Mouse (Mus musculus): ENCODE results near the gene Rps6. TPM values are rescaled to one million over a fixed set of nuclear protein-coding genes. Genes with fewer than 3 reads are reported as not detected.

Rps6 gene
- polyA plus RNA-seq (2014; fragmentation: Illumina TruSeq; extraction: RNeasy Lipid Tissue Mini Kit (QIAGEN cat#74804)): 1,483 TPM

GRCm38 (mm10) chr4:86857113-86858069 lies at the start of gene Rps6:
Gene Rps6, minus strand, starts transcription at chr4:86857412.

GRCm38 (mm10) chr4:86874146-86874847 lies 17.1 kb upstream of the Rps6 start, which contains the start of gene Acer2:
Gene Acer2, plus strand, starts transcription at chr4:86874396.

Other genes with a start within 250 kb of the Rps6 start
- gene Haus6, start 245.4 kb downstream of the Rps6 start, polyA plus RNA-seq (2014; fragmentation: Illumina TruSeq; extraction: RNeasy Lipid Tissue Mini Kit (QIAGEN cat#74804)): 40.1 TPM
- gene Plin2, start 187.4 kb downstream of the Rps6 start, polyA plus RNA-seq (2014; fragmentation: Illumina TruSeq; extraction: RNeasy Lipid Tissue Mini Kit (QIAGEN cat#74804)): 17.0 TPM
- 91.7 TPM for gene Dennd4c, start 108.9 kb downstream of the Rps6 start, polyA plus RNA-seq (2014; fragmentation: Illumina TruSeq; extraction: RNeasy Lipid Tissue Mini Kit (QIAGEN cat#74804))
- gene Acer2, start 17.0 kb upstream of the Rps6 start, polyA plus RNA-seq (2014; fragmentation: Illumina TruSeq; extraction: RNeasy Lipid Tissue Mini Kit (QIAGEN cat#74804)): 5.8 TPM